Mouse (Mus musculus) liver, embryonic 14.5 days (tissue): Measurements from ENCODE around the gene Cst9.

Experiments
- CTCF ChIP-seq: IDR thresholded peaks from 2 replicates; pipeline ENCODE4 v1.5.1; 2016; ENCODE audit warnings: antibody characterized with exemption, low read depth, control low read depth
- EP300 ChIP-seq: IDR thresholded peaks from 2 replicates; pipeline ENCODE4 v1.6.1; 2016; ENCODE audit warnings: antibody characterized with exemption, low read depth

DNA sequence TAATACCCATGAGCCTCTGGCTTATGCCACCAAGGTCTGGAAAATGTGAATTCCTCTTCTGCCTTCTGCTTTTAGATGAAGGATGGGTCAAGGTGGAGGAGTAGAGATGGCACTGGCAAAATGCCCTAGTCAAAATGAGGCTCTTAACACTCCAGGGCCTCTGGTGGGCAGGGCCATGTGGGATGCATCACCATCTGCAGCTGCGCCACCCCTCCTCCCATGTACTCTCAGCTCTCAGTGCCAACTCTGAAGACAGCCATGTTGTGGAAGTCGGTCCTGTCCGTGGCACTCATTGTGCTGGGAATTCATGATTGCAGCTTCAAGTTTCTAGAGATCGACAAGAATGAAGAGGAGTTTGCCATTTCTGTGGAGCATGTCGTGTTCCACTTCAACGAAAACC lies 45.8 kb upstream of the Cst9 start, which contains the start of gene Cst12:
- TF ChIP-seq CTCF (no peak), EP300 (no peak)
